Comparison of ENCODE assay signal across 8 mouse cellular contexts in genomic region chr10:120850391-120851195, GRCm38 (mm10). TPM values are rescaled to one million over a fixed set of nuclear protein-coding genes. Genes with fewer than 3 reads are reported as not detected.
A peak's percentile ranks its signal among the peaks of the same experiment; 100 is the strongest.
DNase-seq lines count a peak whose midpoint lies in the region; ATAC-seq and TF ChIP-seq lines count a peak whose summit lies in the region.

No protein-coding gene starts in this region.

- no peak for ATAC-seq in hindbrain, embryonic 11.5 days (ENCODE audit: low FRiP score)
- 0 out of 2 replicates have a peak, but pooled peaks have one; percentile 47 for ATAC-seq in forebrain, embryonic 12.5 days (ENCODE audit: low FRiP score)
- no peak for ATAC-seq in neural tube, embryonic 11.5 days (ENCODE audit: insufficient read depth, low FRiP score, low TSS enrichment)

- no peak overlapping the region for H3K4me3 ChIP-seq in hindbrain, embryonic 10.5 days
- H3K4me3 ChIP-seq in hindbrain, embryonic 11.5 days (ENCODE audit: low read depth, low read length) = no peak overlapping the region
- no peak overlapping the region for H3K4me3 ChIP-seq in forebrain, embryonic 12.5 days (replicated peaks)
- 0 out of 2 replicates have a peak overlapping the region, but pooled peaks have one; percentile 3 for H3K4me3 ChIP-seq in kidney, adult 2 months (ENCODE audit: insufficient read depth, low read depth, low read length)
- H3K4me3 ChIP-seq in neural tube, embryonic 11.5 days (ENCODE audit: low read depth, low read length) = no peak overlapping the region

- H3K9me3 ChIP-seq in hindbrain, embryonic 10.5 days = no peaks in the 10 kb centered on the region
- H3K9me3 ChIP-seq in hindbrain, embryonic 11.5 days (ENCODE audit: control insufficient read depth, low read length) = no peaks in the 10 kb centered on the region
- H3K9me3 ChIP-seq in forebrain, embryonic 12.5 days = no peaks in the 10 kb centered on the region
- no peaks in the 10 kb centered on the region for H3K9me3 ChIP-seq in neural tube, embryonic 11.5 days (ENCODE audit: control insufficient read depth, low read length)

- DNase-seq in hindbrain, embryonic 10.5 days (ENCODE audit: low spot score) = peak; percentile 37
- no peak for DNase-seq in hindbrain, embryonic 11.5 days (ENCODE audit: low spot score)
- DNase-seq in kidney, adult 2 months = peak; percentile 41
- DNase-seq in neural tube, embryonic 11.5 days (ENCODE audit: low spot score) = peak; percentile 44
- DNase-seq in gastrocnemius, postnatal 4 days (ENCODE audit: low spot score in 2 of 2) = no peak
- DNase-seq in MN1 (ENCODE audit: low spot score) = no peak
- no peak for DNase-seq in left cerebral cortex, adult 9 months (ENCODE audit: low spot score in 2 of 2)

- no peak overlapping the region for H3K9ac ChIP-seq in hindbrain, embryonic 11.5 days (ENCODE audit: low read depth, low read length)
- H3K9ac ChIP-seq in forebrain, embryonic 12.5 days = no peak overlapping the region
- H3K9ac ChIP-seq in neural tube, embryonic 11.5 days (ENCODE audit: low read length) = no peak overlapping the region

- 54% methylated on average over 24 of the region's 24 CpGs for WGBS in hindbrain, embryonic 10.5 days
- WGBS in hindbrain, embryonic 11.5 days = 59% methylated on average over 24 of the region's 24 CpGs
- WGBS in forebrain, embryonic 12.5 days = 36% methylated on average over 24 of the region's 24 CpGs
- WGBS in kidney, adult 2 months = 44% methylated on average over 24 of the region's 24 CpGs
- 55% methylated on average over 24 of the region's 24 CpGs for WGBS in neural tube, embryonic 11.5 days

- H3K4me2 ChIP-seq in hindbrain, embryonic 11.5 days (replicated peaks; ENCODE audit: low read depth, low read length) = no peak overlapping the region
- peak overlapping the region; percentile 24 for H3K4me2 ChIP-seq in forebrain, embryonic 12.5 days
- H3K4me2 ChIP-seq in neural tube, embryonic 11.5 days (ENCODE audit: low read depth) = no peak overlapping the region

- TF ChIP-seq POLR2A in kidney, adult 2 months (IDR thresholded peaks at IDR 0.05; ENCODE audit: low read depth, low read length) = no peak

- TF ChIP-seq CTCF in kidney, adult 2 months (conservative IDR thresholded peaks at IDR 0.05; ENCODE audit: insufficient read depth, insufficient read length, low read depth, low read length) = no peak

- H3K27me3 ChIP-seq in hindbrain, embryonic 10.5 days (ENCODE audit: insufficient read depth, poor library complexity, severe bottlenecking) = peaks cover 5% of the 10 kb centered on the region; the same call in 1 of the 2 replicates
- H3K27me3 ChIP-seq in hindbrain, embryonic 11.5 days (ENCODE audit: control insufficient read depth, insufficient read depth, low read length) = no peaks in the 10 kb centered on the region
- peaks cover 8% of the 10 kb centered on the region; the same call in 1 of the 2 replicates for H3K27me3 ChIP-seq in forebrain, embryonic 12.5 days
- no peaks in the 10 kb centered on the region for H3K27me3 ChIP-seq in kidney, adult 2 months (replicated peaks; ENCODE audit: control insufficient read depth, insufficient read depth, low read length)
- no peaks in the 10 kb centered on the region for H3K27me3 ChIP-seq in neural tube, embryonic 11.5 days (ENCODE audit: control insufficient read depth, insufficient read depth, low read length)

- 0 out of 2 replicates have a peak, but pooled peaks cover 4% of the 10 kb centered on the region for H3K36me3 ChIP-seq in hindbrain, embryonic 10.5 days
- no peaks in the 10 kb centered on the region for H3K36me3 ChIP-seq in hindbrain, embryonic 11.5 days (ENCODE audit: control insufficient read depth, insufficient read depth, low read length)
- no peaks in the 10 kb centered on the region for H3K36me3 ChIP-seq in forebrain, embryonic 12.5 days (replicated peaks)
- H3K36me3 ChIP-seq in kidney, adult 2 months (ENCODE audit: control insufficient read depth, insufficient read depth, low read length) = no peaks in the 10 kb centered on the region
- H3K36me3 ChIP-seq in neural tube, embryonic 11.5 days (ENCODE audit: control insufficient read depth, insufficient read depth, low read length) = no peaks in the 10 kb centered on the region

- peaks cover 45% of the 10 kb centered on the region for H3K4me1 ChIP-seq in hindbrain, embryonic 10.5 days (replicated peaks)
- H3K4me1 ChIP-seq in hindbrain, embryonic 11.5 days (replicated peaks; ENCODE audit: control insufficient read depth, insufficient read depth, low read length) = no peaks in the 10 kb centered on the region
- H3K4me1 ChIP-seq in forebrain, embryonic 12.5 days = peaks cover 35% of the 10 kb centered on the region
- H3K4me1 ChIP-seq in kidney, adult 2 months (ENCODE audit: control insufficient read depth, insufficient read depth, low read length) = 0 out of 2 replicates have a peak, but pooled peaks cover 6% of the 10 kb centered on the region
- H3K4me1 ChIP-seq in neural tube, embryonic 11.5 days (ENCODE audit: control insufficient read depth, insufficient read depth, low read length) = peaks cover 11% of the 10 kb centered on the region; the same call in 1 of the 2 replicates

- H3K27ac ChIP-seq in hindbrain, embryonic 10.5 days = peak overlapping the region; percentile 69
- no peak overlapping the region for H3K27ac ChIP-seq in hindbrain, embryonic 11.5 days (ENCODE audit: low read depth, low read length)
- H3K27ac ChIP-seq in forebrain, embryonic 12.5 days = peak overlapping the region; percentile 87
- H3K27ac ChIP-seq in kidney, adult 2 months (ENCODE audit: insufficient read depth, low read depth, low read length) = no peak overlapping the region
- peak overlapping the region; percentile 54 for H3K27ac ChIP-seq in neural tube, embryonic 11.5 days (ENCODE audit: low read depth, low read length)

RNA-seq across cellular contexts. Expression of gene Msrb3, which starts 48.3 kb away (rescaled TPM):
- 3.1 and 4.5 TPM in 2 replicates for polyA plus RNA-seq in hindbrain, embryonic 10.5 days (2016; fragmentation: Nextera tagmentation; extraction: Ambion mirVana)
- 4.2 and 9.2 TPM in 2 replicates for polyA plus RNA-seq in hindbrain, embryonic 11.5 days (2014; fragmentation: Nextera tagmentation; extraction: Ambion mirVana)
- 7.0 and 11.4 TPM in 2 replicates for polyA plus RNA-seq in forebrain, embryonic 12.5 days (2016; fragmentation: Nextera tagmentation; extraction: Ambion mirVana)
- 7.8 and 9.4 TPM in 2 replicates for polyA plus RNA-seq in kidney, adult 2 months (2012; rRNA removed)
- polyA plus RNA-seq in neural tube, embryonic 11.5 days (2014; fragmentation: Nextera tagmentation; extraction: Ambion mirVana) = 5.1 and 5.2 TPM in 2 replicates
- total RNA-seq in gastrocnemius, postnatal 4 days (2021) = 10 to 100 TPM; 65.6 to 74.8 TPM

Comparison
In these comparisons a context has a peak if more than half of its experiments do, and no peak if none do; other contexts are left out.
1. DNase-seq: peak in hindbrain, embryonic 10.5 days (single experiment), kidney, adult 2 months (single experiment) and neural tube, embryonic 11.5 days (single experiment); none in hindbrain, embryonic 11.5 days (single experiment), gastrocnemius, postnatal 4 days (0 of 2), MN1 (single experiment) and left cerebral cortex, adult 9 months (0 of 2).
2. H3K27ac ChIP-seq: peak in hindbrain, embryonic 10.5 days (single experiment), forebrain, embryonic 12.5 days (single experiment) and neural tube, embryonic 11.5 days (single experiment); none in hindbrain, embryonic 11.5 days (single experiment) and kidney, adult 2 months (single experiment).